Mouse (Mus musculus): ENCODE measurements around the gene Cpa1. TPM values are rescaled to one million over a fixed set of nuclear protein-coding genes. Genes with fewer than 3 reads are reported as not detected.

Gene Cpa1
- total and polyA plus RNA-seq, 3 experiments: not detected

DNA sequence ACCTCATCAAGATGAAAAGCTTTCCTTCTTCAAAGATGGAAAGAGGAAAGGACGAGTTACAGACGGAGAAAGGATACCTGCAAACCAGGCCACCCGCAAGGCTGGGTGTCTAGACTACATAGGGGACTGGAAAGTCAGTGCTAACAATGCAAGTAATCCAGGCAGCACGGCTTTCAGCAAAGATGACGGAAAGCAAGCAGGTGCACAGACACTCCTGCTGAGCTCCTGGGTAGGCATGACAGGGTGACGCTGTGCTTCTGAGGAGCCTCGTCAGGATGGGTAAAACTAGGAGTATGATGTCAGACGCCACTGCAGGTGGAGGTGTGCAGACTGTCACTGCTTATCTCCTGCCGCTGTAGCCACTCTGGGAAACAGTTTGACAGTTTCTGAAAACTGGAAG, 38.6 kb downstream of the Cpa1 start:
- H3K4me1 ChIP-seq (ENCODE audit: control insufficient read depth in 1 of 2, insufficient read depth in 2 of 2, low read length in 2 of 2): peaks cover 34 to 37% of the 10 kb centered on the region in 2 experiments
- H3K27me3 ChIP-seq (ENCODE audit: control insufficient read depth in 1 of 2, insufficient read depth in 2 of 2, low read length in 2 of 2): no peaks in the 10 kb centered on the region

DNA sequence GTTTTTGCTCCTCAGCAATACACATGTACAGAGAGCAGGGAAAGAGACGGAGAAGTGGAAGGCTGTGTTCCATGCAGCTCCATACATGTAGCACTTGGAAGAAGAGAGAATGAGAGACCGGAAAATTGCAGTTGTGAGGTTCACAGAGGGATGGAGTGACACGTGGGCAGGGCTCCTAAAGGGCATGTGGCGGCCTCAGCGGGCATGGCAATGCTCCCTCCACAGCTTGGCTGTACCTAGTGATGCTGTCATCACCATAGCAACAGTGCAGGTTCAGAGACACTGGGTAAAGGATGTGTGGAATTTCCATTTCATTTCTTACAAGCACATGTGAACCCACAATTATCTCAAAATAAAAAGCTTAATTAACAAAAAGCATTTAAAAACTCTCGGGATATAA, 39.5 kb downstream of the Cpa1 start:
- H3K27ac ChIP-seq (ENCODE audit: control insufficient read depth, low read depth, low read length): no peak overlapping the region
- H3K79me2 ChIP-seq (ENCODE audit: control insufficient read depth, insufficient read depth, low read length, poor library complexity): no peaks in the 10 kb centered on the region
- H3K36me3 ChIP-seq (ENCODE audit: control insufficient read depth in 1 of 2, insufficient read depth in 2 of 2, low read length in 2 of 2): peaks cover 0 to 49% of the 10 kb centered on the region in 2 experiments; a peak in 2 of 4 replicates
- H3K4me1 ChIP-seq (ENCODE audit: control insufficient read depth in 1 of 2, insufficient read depth in 2 of 2, low read length in 2 of 2): peaks cover 38 to 42% of the 10 kb centered on the region in 2 experiments
- DNase-seq (ENCODE audit: low read depth, low spot score): no peak
- no peaks in the 10 kb centered on the region for H3K9me3 ChIP-seq (replicated peaks; ENCODE audit: insufficient read depth, low read length)
- no peaks in the 10 kb centered on the region for H3K27me3 ChIP-seq (ENCODE audit: control insufficient read depth in 1 of 2, insufficient read depth in 2 of 2, low read length in 2 of 2)
- TF ChIP-seq TCF12 (IDR thresholded peaks at IDR 0.05; ENCODE audit: low read depth, low read length): no peak
- no peak overlapping the region for H3K9ac ChIP-seq (ENCODE audit: control insufficient read depth, low read depth, low read length, poor library complexity, severe bottlenecking)
- H3K4me3 ChIP-seq (ENCODE audit: control insufficient read depth in 1 of 2, insufficient read depth in 1 of 2, low read depth in 2 of 2, low read length in 2 of 2): no peak overlapping the region

More for the DNA sequence above, 38.6 kb downstream of the Cpa1 start:
- H3K4me3 ChIP-seq (ENCODE audit: control insufficient read depth in 1 of 2, insufficient read depth in 1 of 2, low read depth in 2 of 2, low read length in 2 of 2): no peak overlapping the region
- H3K27ac ChIP-seq (ENCODE audit: control insufficient read depth, low read depth, low read length): no peak overlapping the region
- no peak for DNase-seq (ENCODE audit: low read depth, low spot score)
- TF ChIP-seq HCFC1 (IDR thresholded peaks at IDR 0.05; ENCODE audit: low read depth, low read length): no peak
- TF ChIP-seq ELF1 (IDR thresholded peaks at IDR 0.05; ENCODE audit: low read depth, low read length): no peak
- TF ChIP-seq POLR2A (IDR thresholded peaks at IDR 0.05; ENCODE audit: control insufficient read depth in 1 of 2, insufficient read depth in 1 of 2, low read depth in 1 of 2, low read length in 2 of 2, poor library complexity in 1 of 2): no peak
- no peak for TF ChIP-seq MYB (IDR thresholded peaks at IDR 0.05; ENCODE audit: low read depth, low read length)
- no peak for TF ChIP-seq POLR2AphosphoS2 (IDR thresholded peaks at IDR 0.05; ENCODE audit: low read length)
- no peaks in the 10 kb centered on the region for H3K9me3 ChIP-seq (replicated peaks; ENCODE audit: insufficient read depth, low read length)
- H3K9ac ChIP-seq (ENCODE audit: control insufficient read depth, low read depth, low read length, poor library complexity, severe bottlenecking): no peak overlapping the region
- H3K36me3 ChIP-seq (ENCODE audit: control insufficient read depth in 1 of 2, insufficient read depth in 2 of 2, low read length in 2 of 2): peaks cover 0 to 49% of the 10 kb centered on the region in 2 experiments; a peak in 2 of 4 replicates
- H3K79me2 ChIP-seq (ENCODE audit: control insufficient read depth, insufficient read depth, low read length, poor library complexity): no peaks in the 10 kb centered on the region

DNA sequence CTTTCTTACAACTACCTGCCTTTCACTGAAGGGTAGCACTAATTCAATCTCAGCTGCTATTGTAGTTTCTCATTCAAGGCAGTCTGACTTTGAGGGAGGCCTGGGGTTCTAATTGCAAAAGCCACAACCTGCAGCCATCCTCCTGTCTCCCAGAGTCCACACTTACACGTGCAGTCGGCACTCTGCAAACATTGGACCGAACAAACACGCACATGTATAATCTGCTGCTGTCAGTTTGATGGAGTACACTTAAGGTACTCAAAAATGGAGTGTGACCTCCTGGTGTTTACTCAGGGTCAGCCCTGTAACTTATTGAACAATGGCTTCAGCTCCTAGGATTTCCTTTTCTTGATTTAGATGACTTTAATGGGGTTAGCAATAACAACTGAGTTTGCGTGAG, 40.5 kb downstream of the Cpa1 start:
- no peak overlapping the region for H3K9ac ChIP-seq (ENCODE audit: control insufficient read depth, low read depth, low read length, poor library complexity, severe bottlenecking)
- H3K79me2 ChIP-seq (ENCODE audit: control insufficient read depth, insufficient read depth, low read length, poor library complexity): no peaks in the 10 kb centered on the region
- H3K36me3 ChIP-seq (ENCODE audit: control insufficient read depth in 1 of 2, insufficient read depth in 2 of 2, low read length in 2 of 2): peaks cover 0 to 39% of the 10 kb centered on the region in 2 experiments; a peak in 2 of 4 replicates
- H3K9me3 ChIP-seq (replicated peaks; ENCODE audit: insufficient read depth, low read length): no peaks in the 10 kb centered on the region
- H3K4me1 ChIP-seq (ENCODE audit: control insufficient read depth in 1 of 2, insufficient read depth in 2 of 2, low read length in 2 of 2): peaks cover 31 to 37% of the 10 kb centered on the region in 2 experiments
- H3K4me3 ChIP-seq (ENCODE audit: control insufficient read depth in 1 of 2, insufficient read depth in 1 of 2, low read depth in 2 of 2, low read length in 2 of 2): no peak overlapping the region
- no peak for DNase-seq (ENCODE audit: low read depth, low spot score)
- TF ChIP-seq USF2 (IDR thresholded peaks at IDR 0.05; ENCODE audit: borderline replicate concordance in 1 of 2, insufficient read depth in 1 of 2, low read depth in 1 of 2, low read length in 2 of 2) (no peak), ZNF384 (IDR thresholded peaks at IDR 0.05; ENCODE audit: low read depth, low read length) (no peak), GABPA (IDR thresholded peaks at IDR 0.05; ENCODE audit: low read depth, low read length) (no peak)
- no peaks in the 10 kb centered on the region for H3K27me3 ChIP-seq (ENCODE audit: control insufficient read depth in 1 of 2, insufficient read depth in 2 of 2, low read length in 2 of 2)
- H3K27ac ChIP-seq (ENCODE audit: control insufficient read depth, low read depth, low read length): no peak overlapping the region
